Mouse (Mus musculus): ENCODE data around the gene Tnni2.

The Tnni2 gene

DNA sequence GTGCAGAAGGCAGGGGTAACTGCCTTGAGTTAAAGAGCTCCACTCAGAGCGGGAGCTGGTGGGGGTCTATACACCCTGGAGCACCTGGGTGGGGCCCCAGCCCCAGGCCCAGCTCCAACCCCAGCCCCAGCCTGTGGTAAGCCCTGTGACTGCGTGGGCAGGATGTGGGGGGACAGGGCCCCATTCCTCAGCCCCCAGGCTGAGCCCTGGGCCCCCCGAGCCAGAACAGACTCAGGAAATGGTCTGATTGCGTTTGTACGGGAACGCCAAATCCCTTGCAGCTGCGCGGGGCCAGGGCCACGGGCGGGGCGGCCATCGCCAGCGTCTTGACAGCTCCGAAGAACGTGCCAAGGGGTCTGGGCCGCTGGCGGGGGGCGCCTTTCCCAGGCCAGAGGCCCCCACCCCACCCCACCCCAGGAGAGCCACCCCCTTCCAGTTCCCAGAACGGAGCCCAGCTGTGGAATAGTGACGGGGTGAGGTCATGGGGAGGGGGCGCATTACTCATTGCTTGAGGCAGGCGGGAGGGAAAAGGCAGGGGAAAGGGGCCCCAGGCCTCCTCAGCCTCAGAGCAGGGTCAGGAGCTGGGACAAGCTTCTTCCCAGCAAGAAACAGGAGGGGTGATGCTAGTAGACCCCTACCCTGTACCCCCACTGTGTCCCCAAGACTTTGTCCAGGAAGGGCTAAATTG is 40.1 kb downstream of the Tnni2 start:
- in situ Hi-C loops (cut with MboI, MseI), result no loop called here

DNA sequence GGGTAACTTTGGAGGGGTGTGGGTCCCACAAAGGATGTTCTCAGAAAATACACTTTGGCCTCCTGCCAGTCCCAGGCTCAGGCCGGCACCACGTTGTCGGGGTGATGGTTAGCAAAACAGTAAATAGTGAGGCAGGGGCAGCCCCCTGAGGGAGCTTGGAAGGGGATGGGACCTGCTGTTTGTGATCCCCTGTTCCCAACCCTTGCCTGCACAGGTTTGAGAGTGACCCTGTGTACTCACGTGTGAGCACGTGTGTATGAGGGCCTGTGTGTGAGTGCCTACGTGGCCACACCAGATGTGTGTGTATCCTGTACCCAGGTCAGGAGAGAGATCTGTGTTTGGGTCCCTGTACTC is 40.6 kb downstream of the Tnni2 start:
- in situ Hi-C loops (cut with MboI, MseI), result no loop called here

DNA sequence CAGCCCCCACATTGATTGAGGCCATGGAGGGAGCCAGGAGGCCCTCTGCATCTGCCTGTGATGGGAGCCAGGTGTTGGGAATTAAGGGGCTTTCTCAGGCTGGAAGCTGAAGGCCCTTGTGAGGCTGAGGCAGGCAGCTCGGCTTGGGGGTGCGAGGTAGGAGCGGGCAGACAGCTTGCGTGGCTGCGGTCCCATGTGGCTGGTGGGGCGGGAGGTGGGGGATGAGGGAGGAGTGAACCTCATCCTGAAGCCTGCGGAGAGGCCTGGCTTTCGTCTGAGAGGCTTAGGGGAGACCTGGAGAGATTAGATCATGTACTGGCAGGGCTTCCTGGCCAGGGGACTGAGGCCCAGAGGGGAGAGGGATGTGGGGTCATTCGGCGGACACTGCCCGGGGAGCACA is 41.5 kb downstream of the Tnni2 start:
- in situ Hi-C loops (cut with MboI, MseI), result no loop called here

DNA sequence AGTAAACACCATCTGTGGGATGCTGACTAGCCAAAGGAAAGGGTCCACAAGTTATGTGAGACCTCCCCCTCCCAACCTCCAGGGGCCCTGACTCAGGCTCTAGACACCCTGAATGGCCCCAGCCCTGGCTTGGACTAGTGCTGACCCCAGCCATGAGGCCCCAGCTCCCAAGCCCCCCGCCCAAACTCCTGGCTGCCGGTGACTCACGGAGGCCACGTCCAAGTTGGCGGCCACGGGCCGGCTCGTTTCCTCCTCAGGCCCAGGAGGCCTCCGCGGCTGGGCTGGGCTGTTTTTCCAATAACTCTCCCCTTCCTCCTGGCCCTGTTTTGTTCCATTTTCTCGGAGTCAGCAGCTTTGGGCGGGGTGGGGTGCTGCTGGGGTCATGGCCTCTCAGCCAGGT is 43.2 kb downstream of the Tnni2 start:
- in situ Hi-C loops (cut with MboI, MseI), result no loop called here

DNA sequence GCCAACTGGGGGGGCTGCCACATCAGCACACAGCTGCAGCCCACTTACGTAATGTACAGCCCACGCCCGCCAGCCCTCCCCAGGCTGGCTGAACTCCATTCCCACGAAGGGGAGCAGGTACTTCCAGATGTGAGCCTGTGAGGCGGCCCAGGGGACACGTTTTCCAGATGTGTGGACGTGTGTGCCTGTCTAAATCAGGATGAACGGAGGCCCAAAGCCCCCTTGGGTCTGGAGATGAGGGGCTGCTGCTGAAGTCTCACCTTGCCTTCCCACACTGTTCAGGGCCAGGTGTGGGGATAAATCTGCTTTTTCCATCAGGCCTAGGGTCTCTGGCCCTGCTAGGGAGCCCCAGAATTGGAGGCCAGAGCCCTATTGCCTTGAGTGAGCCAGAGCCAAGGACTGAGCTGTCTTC is 45.1 kb downstream of the Tnni2 start:
- in situ Hi-C loops (cut with MboI, MseI), result no loop called here

DNA sequence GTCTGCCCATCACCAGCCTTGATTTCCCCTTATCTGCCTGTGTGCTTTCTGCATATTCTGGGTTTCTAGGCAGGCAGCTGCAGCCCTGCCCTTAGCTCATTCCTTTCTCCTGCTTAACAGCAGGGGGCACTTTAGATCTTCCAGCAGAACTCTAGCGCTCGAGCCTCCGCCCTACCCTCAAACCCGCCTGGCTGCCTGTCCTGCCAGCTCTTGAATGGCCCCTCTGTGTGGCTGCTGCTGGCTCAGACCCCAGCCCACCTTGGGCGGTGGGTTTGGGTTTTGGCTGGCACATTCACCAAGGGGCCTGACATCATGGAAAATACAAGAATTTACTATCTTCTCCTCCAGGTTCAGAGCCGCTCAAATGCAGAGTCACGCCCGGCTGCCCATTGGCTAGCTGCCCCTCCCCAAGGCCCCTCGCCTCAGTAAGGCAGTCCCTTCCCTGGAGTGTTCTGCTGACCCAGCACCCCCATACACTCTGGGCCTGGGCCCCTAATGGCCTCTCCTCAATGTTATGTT is 45.8 kb downstream of the Tnni2 start:
- in situ Hi-C loops (cut with MboI, MseI), result no loop called here

DNA sequence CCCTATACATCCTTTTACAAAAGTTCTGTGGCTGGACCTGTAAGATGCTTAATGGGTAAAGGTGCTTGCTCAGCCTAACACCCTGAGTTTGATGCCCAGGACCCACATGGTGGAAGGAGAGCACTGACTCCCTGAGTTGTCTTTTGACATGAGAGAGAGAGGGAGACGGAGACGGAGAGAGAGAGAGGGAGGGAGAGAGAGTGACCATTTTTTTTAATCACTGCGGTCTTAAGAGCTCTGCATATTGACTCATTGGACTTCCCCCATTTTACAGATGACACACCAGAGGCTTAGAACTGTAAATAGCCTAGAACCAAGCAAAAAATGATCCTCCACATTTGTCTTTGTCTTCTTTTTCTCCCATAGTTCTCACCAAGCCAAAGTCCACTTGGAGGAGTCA is 46.4 kb downstream of the Tnni2 start:
- in situ Hi-C loops (cut with MboI, MseI), result no loop called here

DNA sequence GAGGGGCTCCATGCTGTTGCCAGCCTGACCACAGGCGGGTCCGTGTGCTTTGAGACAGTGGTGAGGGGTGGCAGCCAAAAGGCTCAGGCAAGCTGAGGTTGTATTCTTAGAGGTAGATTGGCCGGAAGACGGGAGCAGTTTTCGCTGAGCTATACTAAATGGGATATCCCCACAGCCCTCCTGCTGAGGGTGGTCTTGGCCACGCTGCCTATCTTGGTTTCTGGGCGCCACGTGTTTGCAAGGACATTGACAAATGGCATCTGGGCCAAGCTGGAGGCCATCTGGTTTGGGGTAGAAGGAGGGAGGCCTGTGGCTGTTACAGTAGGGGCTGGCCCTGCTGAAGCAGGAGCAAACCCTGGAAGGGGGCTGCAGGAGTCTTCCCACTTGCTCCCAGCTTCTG is 51.9 kb downstream of the Tnni2 start:
- in situ Hi-C loops (cut with MboI, MseI), result no loop called here

All from T-helper 2 cell (primary cell).